Mouse (Mus musculus) liver, embryonic 11.5 days (tissue): ENCODE data around the gene Tmem108. TPM values are rescaled to one million over a fixed set of nuclear protein-coding genes. Genes with fewer than 3 reads are reported as not detected.

Source experiments
- ATAC-seq: fragments of 200-750 bp; cut with Nextera tagmentation; replicated peaks from 2 replicates; pipeline ENCODE4 v1.8.0; 2017; ENCODE audit warnings: moderate number of reproducible peaks, mild to moderate bottlenecking, moderate TSS enrichment, moderate library complexity; ENCODE audit not compliant: low FRiP score
- DNase-seq: peaks from one replicate; pipeline ENCODE4 v3.0.0-alpha.2; 2017; ENCODE audit warnings: low spot score
- H3K27ac ChIP-seq: fragments of 300-500 bp; sonication (generic); 2 replicates; pipeline ENCODE4 v1.5.1; 2014; ENCODE audit warnings: mild to moderate bottlenecking, low read depth, low read length, control low read depth
- H3K27me3 ChIP-seq: fragments of 300-500 bp; sonication (generic); replicated peaks from 2 replicates; pipeline ENCODE4 v1.6.1; 2014; ENCODE audit warnings: low read length, mixed read lengths; ENCODE audit not compliant: control insufficient read depth, insufficient read depth
- H3K36me3 ChIP-seq: fragments of 300-500 bp; sonication (generic); 2 replicates; pipeline ENCODE4 v1.6.1; 2014; ENCODE audit warnings: mild to moderate bottlenecking, low read length, moderate library complexity, mixed read lengths; ENCODE audit not compliant: control insufficient read depth, insufficient read depth
- H3K4me1 ChIP-seq: fragments of 300-500 bp; sonication (generic); replicated peaks from 2 replicates; pipeline ENCODE4 v1.6.1; 2014; ENCODE audit warnings: low read length, mixed read lengths; ENCODE audit not compliant: control insufficient read depth, insufficient read depth
- H3K4me2 ChIP-seq: fragments of 300-500 bp; sonication (generic); 2 replicates; pipeline ENCODE4 v1.6.1; 2014; ENCODE audit warnings: mild to moderate bottlenecking, control low read depth, moderate library complexity
- H3K4me3 ChIP-seq: fragments of 300-500 bp; sonication (generic); 2 replicates; pipeline ENCODE4 v1.5.1; 2014; ENCODE audit warnings: low read depth, low read length, control low read depth
- H3K9ac ChIP-seq: fragments of 300-500 bp; sonication (generic); 2 replicates; pipeline ENCODE4 v1.6.1; 2014; ENCODE audit warnings: low read depth, low read length, control low read depth
- H3K9me3 ChIP-seq: fragments of 300-500 bp; sonication (generic); 2 replicates; pipeline ENCODE4 v1.6.1; 2016; ENCODE audit warnings: low read length, inconsistent platforms, mixed read lengths; ENCODE audit not compliant: control insufficient read depth
- WGBS: fragments of 180-500 bp; shearing (Covaris S2); extraction: QIAGEN DNeasy Blood & Tissue Kit; methylation state at CpG from one replicate; pipeline ENCODE4 v1.1.7; 2014; 5-methylcytosine and 5-hydroxymethylcytosine counted together
- polyA plus RNA-seq: library from polyadenylated mRNA; unstranded; fragments of >200 nt; fragmentation: Nextera tagmentation; extraction: Ambion mirVana; gene quantifications from 2 replicates; pipeline ENCODE4 v1.2.1, GENCODE M21; 2014

Gene Tmem108
- polyA plus RNA-seq, 1 experiment from 2014 or later = 17.6 TPM

GRCm38 (mm10) chr9:103760356-103760755, 1.3 kb downstream of the Tmem108 start:
- Histone ChIP-seq H3K9ac (no peak overlapping the region), H3K4me2 (peak overlapping the region; percentile 85; the same call in 1 of the 2 replicates), H3K9me3 (no peaks in the 10 kb centered on the region), H3K4me3 (peak overlapping the region; percentile 63; the same call in 1 of the 2 replicates), H3K27me3 (peaks cover 34% of the 10 kb centered on the region), H3K36me3 (no peaks in the 10 kb centered on the region), H3K27ac (no peak overlapping the region), H3K4me1 (peaks cover 3% of the 10 kb centered on the region; the same call in 1 of the 2 replicates)
- DNase-seq (no peak), ATAC-seq (no peak)
- WGBS = 31% methylated on average over 8 of the region's 8 CpGs

GRCm38 (mm10) chr9:103759829-103760228, 1.8 kb downstream of the Tmem108 start:
- Histone ChIP-seq H3K4me1 (peaks cover 3% of the 10 kb centered on the region; the same call in 1 of the 2 replicates), H3K9ac (no peak overlapping the region), H3K27ac (no peak overlapping the region), H3K36me3 (no peaks in the 10 kb centered on the region), H3K4me2 (no peak overlapping the region), H3K4me3 (no peak overlapping the region), H3K27me3 (peaks cover 34% of the 10 kb centered on the region), H3K9me3 (no peaks in the 10 kb centered on the region)
- no peak for ATAC-seq
- WGBS = 38% methylated on average over 9 of the region's 9 CpGs
- DNase-seq = no peak

- ATAC-seq = no peak
- WGBS = 18% methylated on average over 20 of the region's 20 CpGs
- H3K4me1 ChIP-seq = peaks cover 3% of the 10 kb centered on the region; the same call in 1 of the 2 replicates
- H3K9me3 ChIP-seq = no peaks in the 10 kb centered on the region
- no peak overlapping the region for H3K9ac ChIP-seq
- no peak overlapping the region for H3K4me3 ChIP-seq
- peaks cover 34% of the 10 kb centered on the region for H3K27me3 ChIP-seq
- no peaks in the 10 kb centered on the region for H3K36me3 ChIP-seq
- H3K4me2 ChIP-seq = peak overlapping the region; percentile 29; the same call in 1 of the 2 replicates
- DNase-seq = peak; percentile 64
- no peak overlapping the region for H3K27ac ChIP-seq
Measured at GRCm38 (mm10) chr9:103758930-103759695, 2.5 kb downstream of the Tmem108 start.

GRCm38 (mm10) chr9:103758246-103758645, 3.4 kb downstream of the Tmem108 start:
- Histone ChIP-seq H3K27me3 (peaks cover 30% of the 10 kb centered on the region), H3K36me3 (no peaks in the 10 kb centered on the region), H3K9me3 (no peaks in the 10 kb centered on the region), H3K4me1 (peaks cover 3% of the 10 kb centered on the region; the same call in 1 of the 2 replicates), H3K4me2 (no peak overlapping the region), H3K9ac (no peak overlapping the region), H3K4me3 (no peak overlapping the region), H3K27ac (no peak overlapping the region)
- ATAC-seq = no peak
- DNase-seq = no peak
- WGBS = 82% methylated on average over 7 of the region's 7 CpGs

GRCm38 (mm10) chr9:103752618-103753017, 9.0 kb downstream of the Tmem108 start:
- no peaks in the 10 kb centered on the region for H3K9me3 ChIP-seq
- H3K9ac ChIP-seq = no peak overlapping the region
- no peak for DNase-seq
- H3K27ac ChIP-seq = no peak overlapping the region
- H3K4me3 ChIP-seq = no peak overlapping the region
- ATAC-seq = no peak
- WGBS = 86% methylated on average over 10 of the region's 10 CpGs
- H3K27me3 ChIP-seq = no peaks in the 10 kb centered on the region
- H3K4me2 ChIP-seq = no peak overlapping the region
- no peaks in the 10 kb centered on the region for H3K4me1 ChIP-seq
- no peaks in the 10 kb centered on the region for H3K36me3 ChIP-seq

- no peak overlapping the region for H3K4me3 ChIP-seq
- no peak overlapping the region for H3K27ac ChIP-seq
Measured at GRCm38 (mm10) chr9:103751568-103751967, 10.1 kb downstream of the Tmem108 start.

GRCm38 (mm10) chr9:103750491-103750890, 11.1 kb downstream of the Tmem108 start:
- H3K9me3 ChIP-seq = no peaks in the 10 kb centered on the region
- no peak overlapping the region for H3K27ac ChIP-seq
- no peaks in the 10 kb centered on the region for H3K4me1 ChIP-seq
- no peak for ATAC-seq
- H3K4me3 ChIP-seq = no peak overlapping the region
- H3K36me3 ChIP-seq = no peaks in the 10 kb centered on the region
- H3K9ac ChIP-seq = no peak overlapping the region
- WGBS = 84% methylated on average over 9 of the region's 9 CpGs
- no peak overlapping the region for H3K4me2 ChIP-seq
- no peaks in the 10 kb centered on the region for H3K27me3 ChIP-seq
- DNase-seq = no peak

More at GRCm38 (mm10) chr9:103751568-103751967, 10.1 kb downstream of the Tmem108 start:
- Histone ChIP-seq H3K36me3 (no peaks in the 10 kb centered on the region), H3K9ac (no peak overlapping the region), H3K9me3 (no peaks in the 10 kb centered on the region), H3K27me3 (no peaks in the 10 kb centered on the region), H3K4me1 (no peaks in the 10 kb centered on the region), H3K4me2 (no peak overlapping the region)
- no peak for ATAC-seq
- WGBS = 60% methylated on average over 9 of the region's 9 CpGs
- DNase-seq = no peak

- Histone ChIP-seq H3K36me3 (no peaks in the 10 kb centered on the region), H3K9ac (no peak overlapping the region), H3K4me3 (no peak overlapping the region), H3K4me1 (no peaks in the 10 kb centered on the region), H3K9me3 (no peaks in the 10 kb centered on the region), H3K27me3 (no peaks in the 10 kb centered on the region), H3K4me2 (no peak overlapping the region), H3K27ac (no peak overlapping the region)
- ATAC-seq = no peak
- 83% methylated on average over 5 of the region's 5 CpGs for WGBS
- DNase-seq = no peak
Measured at GRCm38 (mm10) chr9:103746598-103746997, 15.0 kb downstream of the Tmem108 start.

GRCm38 (mm10) chr9:103740145-103740544, 21.5 kb downstream of the Tmem108 start:
- DNase-seq = no peak

More at GRCm38 (mm10) chr9:103740145-103740544, 21.5 kb downstream of the Tmem108 start:
- H3K4me2 ChIP-seq = no peak overlapping the region
- H3K9me3 ChIP-seq = no peaks in the 10 kb centered on the region
- no peaks in the 10 kb centered on the region for H3K4me1 ChIP-seq
- H3K4me3 ChIP-seq = no peak overlapping the region
- ATAC-seq = no peak
- H3K27ac ChIP-seq = no peak overlapping the region
- H3K36me3 ChIP-seq = no peaks in the 10 kb centered on the region
- 56% methylated on average over 12 of the region's 12 CpGs for WGBS
- H3K27me3 ChIP-seq = no peaks in the 10 kb centered on the region
- no peak overlapping the region for H3K9ac ChIP-seq
